Mouse (Mus musculus): ENCODE results near the gene Hoxc4. TPM values are rescaled to one million over a fixed set of nuclear protein-coding genes. Genes with fewer than 3 reads are reported as not detected.

Gene Hoxc4
- polyA plus RNA-seq, 1 experiment from 2014 or later, result 8.6 TPM

- Histone ChIP-seq H3K4me3 (ENCODE audit: low read length) (peak overlapping the region; percentile 62), H3K27ac (ENCODE audit: low read depth, low read length) (peak overlapping the region; percentile 75; the same call in 1 of the 2 replicates), H3K27me3 (ENCODE audit: control insufficient read depth, insufficient read depth, low read length) (peaks cover 13% of the 10 kb centered on the region), H3K36me3 (ENCODE audit: control insufficient read depth, insufficient read depth, low read length) (no peaks in the 10 kb centered on the region), H3K9me3 (ENCODE audit: control insufficient read depth, low read length) (no peaks in the 10 kb centered on the region), H3K9ac (ENCODE audit: low read depth, low read length) (peak overlapping the region; percentile 53), H3K4me1 (ENCODE audit: control insufficient read depth, insufficient read depth, low read length) (peaks cover 68% of the 10 kb centered on the region), H3K4me2 (replicated peaks; ENCODE audit: low read depth, low read length) (peak overlapping the region; percentile 85)
- no peak for ATAC-seq (ENCODE audit: low FRiP score, low TSS enrichment)
- WGBS, result 9% methylated on average over 13 of the region's 13 CpGs
Observed at GRCm38 (mm10) chr15:103002821-103003448, 15.8 kb upstream of the Hoxc4 start.

- Histone ChIP-seq H3K9me3 (ENCODE audit: control insufficient read depth, low read length) (no peaks in the 10 kb centered on the region), H3K4me1 (ENCODE audit: control insufficient read depth, insufficient read depth, low read length) (peaks cover 84% of the 10 kb centered on the region), H3K9ac (ENCODE audit: low read depth, low read length) (peak overlapping the region; percentile 57), H3K36me3 (ENCODE audit: control insufficient read depth, insufficient read depth, low read length) (no peaks in the 10 kb centered on the region), H3K4me2 (replicated peaks; ENCODE audit: low read depth, low read length) (peak overlapping the region; percentile 42), H3K4me3 (ENCODE audit: low read length) (peak overlapping the region; percentile 19; the same call in 1 of the 2 replicates), H3K27me3 (ENCODE audit: control insufficient read depth, insufficient read depth, low read length) (peaks cover 12% of the 10 kb centered on the region), H3K27ac (ENCODE audit: low read depth, low read length) (peak overlapping the region; percentile 90)
- ATAC-seq (ENCODE audit: low FRiP score, low TSS enrichment), result no peak
- WGBS, result 2% methylated on average over 17 of the region's 17 CpGs
Observed at GRCm38 (mm10) chr15:103005308-103005707, 13.4 kb upstream of the Hoxc4 start.

- WGBS, result 8% methylated on average over 5 of the region's 5 CpGs
- H3K4me3 ChIP-seq (ENCODE audit: low read length), result peak overlapping the region; percentile 19; the same call in 1 of the 2 replicates
Observed at GRCm38 (mm10) chr15:103005797-103006196, 12.9 kb upstream of the Hoxc4 start.

GRCm38 (mm10) chr15:103006326-103006725 is 12.4 kb upstream of the Hoxc4 start:
- Histone ChIP-seq H3K4me3 (ENCODE audit: low read length) (no peak overlapping the region; the same call in 1 of the 2 replicates), H3K27me3 (ENCODE audit: control insufficient read depth, insufficient read depth, low read length) (peaks cover 16% of the 10 kb centered on the region), H3K9me3 (ENCODE audit: control insufficient read depth, low read length) (no peaks in the 10 kb centered on the region), H3K9ac (ENCODE audit: low read depth, low read length) (peak overlapping the region; percentile 57; the same call in 1 of the 2 replicates), H3K4me2 (replicated peaks; ENCODE audit: low read depth, low read length) (peak overlapping the region; percentile 42), H3K36me3 (ENCODE audit: control insufficient read depth, insufficient read depth, low read length) (no peaks in the 10 kb centered on the region; the same call in 1 of the 2 replicates), H3K4me1 (ENCODE audit: control insufficient read depth, insufficient read depth, low read length) (peaks cover 88% of the 10 kb centered on the region), H3K27ac (ENCODE audit: low read depth, low read length) (peak overlapping the region; percentile 90)
- ATAC-seq (ENCODE audit: low FRiP score, low TSS enrichment), result no peak
- 19% methylated on average over 1 of the region's 1 CpGs for WGBS

More at GRCm38 (mm10) chr15:103005797-103006196, 12.9 kb upstream of the Hoxc4 start:
- Histone ChIP-seq H3K4me1 (ENCODE audit: control insufficient read depth, insufficient read depth, low read length) (peaks cover 88% of the 10 kb centered on the region), H3K9ac (ENCODE audit: low read depth, low read length) (peak overlapping the region; percentile 57), H3K27ac (ENCODE audit: low read depth, low read length) (peak overlapping the region; percentile 90), H3K9me3 (ENCODE audit: control insufficient read depth, low read length) (no peaks in the 10 kb centered on the region), H3K27me3 (ENCODE audit: control insufficient read depth, insufficient read depth, low read length) (peaks cover 11% of the 10 kb centered on the region), H3K36me3 (ENCODE audit: control insufficient read depth, insufficient read depth, low read length) (no peaks in the 10 kb centered on the region), H3K4me2 (replicated peaks; ENCODE audit: low read depth, low read length) (peak overlapping the region; percentile 42)
- no peak for ATAC-seq (ENCODE audit: low FRiP score, low TSS enrichment)

- H3K27me3 ChIP-seq (ENCODE audit: control insufficient read depth, insufficient read depth, low read length), result peaks cover 17% of the 10 kb centered on the region
- peak overlapping the region; percentile 61 for H3K4me2 ChIP-seq (replicated peaks; ENCODE audit: low read depth, low read length)
- peak overlapping the region; percentile 90 for H3K27ac ChIP-seq (ENCODE audit: low read depth, low read length)
- peak overlapping the region; percentile 65 for H3K9ac ChIP-seq (ENCODE audit: low read depth, low read length)
- ATAC-seq (ENCODE audit: low FRiP score, low TSS enrichment), result no peak
- H3K36me3 ChIP-seq (ENCODE audit: control insufficient read depth, insufficient read depth, low read length), result no peaks in the 10 kb centered on the region; the same call in 1 of the 2 replicates
- peak overlapping the region; percentile 34 for H3K4me3 ChIP-seq (ENCODE audit: low read length)
- H3K9me3 ChIP-seq (ENCODE audit: control insufficient read depth, low read length), result no peaks in the 10 kb centered on the region
- peaks cover 77% of the 10 kb centered on the region for H3K4me1 ChIP-seq (ENCODE audit: control insufficient read depth, insufficient read depth, low read length)
- under 1% methylated on average over 27 of the region's 27 CpGs for WGBS
Observed at GRCm38 (mm10) chr15:103009265-103010111, 9.2 kb upstream of the Hoxc4 start.

GRCm38 (mm10) chr15:103010112-103010846 is 8.5 kb upstream of the Hoxc4 start:
- Histone ChIP-seq H3K4me1 (ENCODE audit: control insufficient read depth, insufficient read depth, low read length) (peaks cover 74% of the 10 kb centered on the region), H3K4me3 (ENCODE audit: low read length) (peak overlapping the region; percentile 34), H3K27ac (ENCODE audit: low read depth, low read length) (peak overlapping the region; percentile 90), H3K36me3 (ENCODE audit: control insufficient read depth, insufficient read depth, low read length) (no peaks in the 10 kb centered on the region; the same call in 1 of the 2 replicates), H3K9me3 (ENCODE audit: control insufficient read depth, low read length) (no peaks in the 10 kb centered on the region), H3K27me3 (ENCODE audit: control insufficient read depth, insufficient read depth, low read length) (peaks cover 17% of the 10 kb centered on the region), H3K9ac (ENCODE audit: low read depth, low read length) (peak overlapping the region; percentile 65), H3K4me2 (replicated peaks; ENCODE audit: low read depth, low read length) (peak overlapping the region; percentile 61)
- 3% methylated on average over 31 of the region's 31 CpGs for WGBS
- no peak for ATAC-seq (ENCODE audit: low FRiP score, low TSS enrichment)

- WGBS, result 7% methylated on average over 28 of the region's 28 CpGs
- Histone ChIP-seq H3K27me3 (ENCODE audit: control insufficient read depth, insufficient read depth, low read length) (peaks cover 22% of the 10 kb centered on the region), H3K27ac (ENCODE audit: low read depth, low read length) (peak overlapping the region; percentile 90), H3K9me3 (ENCODE audit: control insufficient read depth, low read length) (no peaks in the 10 kb centered on the region), H3K4me1 (ENCODE audit: control insufficient read depth, insufficient read depth, low read length) (peaks cover 74% of the 10 kb centered on the region), H3K36me3 (ENCODE audit: control insufficient read depth, insufficient read depth, low read length) (no peaks in the 10 kb centered on the region; the same call in 1 of the 2 replicates), H3K4me2 (replicated peaks; ENCODE audit: low read depth, low read length) (peak overlapping the region; percentile 61), H3K4me3 (ENCODE audit: low read length) (peak overlapping the region; percentile 34), H3K9ac (ENCODE audit: low read depth, low read length) (peak overlapping the region; percentile 65)
- ATAC-seq (ENCODE audit: low FRiP score, low TSS enrichment), result no peak
Observed at GRCm38 (mm10) chr15:103010847-103011555, 7.7 kb upstream of the Hoxc4 start.

- no peaks in the 10 kb centered on the region for H3K9me3 ChIP-seq (ENCODE audit: control insufficient read depth, low read length)
- 13% methylated on average over 26 of the region's 26 CpGs for WGBS
- no peaks in the 10 kb centered on the region; the same call in none of the 2 replicates for H3K36me3 ChIP-seq (ENCODE audit: control insufficient read depth, insufficient read depth, low read length)
- peak overlapping the region; percentile 31 for H3K4me2 ChIP-seq (replicated peaks; ENCODE audit: low read depth, low read length)
- H3K27ac ChIP-seq (ENCODE audit: low read depth, low read length), result peak overlapping the region; percentile 30; the same call in 1 of the 2 replicates
- H3K4me3 ChIP-seq (ENCODE audit: low read length), result peak overlapping the region; percentile 16; the same call in 1 of the 2 replicates
- H3K4me1 ChIP-seq (ENCODE audit: control insufficient read depth, insufficient read depth, low read length), result peaks cover 72% of the 10 kb centered on the region
- no peak for ATAC-seq (ENCODE audit: low FRiP score, low TSS enrichment)
- peaks cover 22% of the 10 kb centered on the region for H3K27me3 ChIP-seq (ENCODE audit: control insufficient read depth, insufficient read depth, low read length)
- H3K9ac ChIP-seq (ENCODE audit: low read depth, low read length), result peak overlapping the region; percentile 58
Observed at GRCm38 (mm10) chr15:103011928-103012486, 6.7 kb upstream of the Hoxc4 start.
